Mouse (Mus musculus) stomach, postnatal 0 days (tissue): ENCODE results near the gene Sparc.

Experiments
- CTCF ChIP-seq: IDR thresholded peaks from 2 replicates; pipeline ENCODE4 v1.5.1; 2016; ENCODE audit warnings: antibody characterized with exemption, low read depth, mild to moderate bottlenecking, moderate library complexity
- EP300 ChIP-seq: optimal IDR thresholded peaks from 2 replicates; pipeline ENCODE3; 2016; ENCODE audit warnings: antibody characterized with exemption

GRCm38 (mm10) chr11:55369093-55369471 is 53.9 kb downstream of the Sparc start:
- TF ChIP-seq EP300 (no peak), CTCF (no peak)
